Mouse (Mus musculus): ENCODE results near the gene Nfkb1.

DNA sequence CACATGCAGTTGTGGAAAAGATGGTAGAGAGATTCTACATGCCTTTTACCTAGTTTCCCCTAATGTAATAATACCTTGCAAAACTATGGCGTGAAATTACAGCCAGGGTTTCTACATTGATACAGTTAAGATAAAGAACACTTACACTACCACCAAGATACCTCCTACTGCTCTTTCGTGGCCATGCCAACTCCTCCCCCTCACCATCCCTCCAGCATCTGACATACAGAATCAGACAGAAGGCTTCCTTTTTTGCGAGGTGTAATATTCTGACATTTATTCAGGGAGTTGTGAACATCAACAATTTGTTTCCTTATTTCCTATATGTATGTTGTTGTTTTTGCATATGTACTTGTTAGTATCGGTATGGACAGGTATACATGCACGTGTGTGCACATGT, 11.3 kb upstream of the Nfkb1 start:
- TF ChIP-seq CTCF (IDR thresholded peaks at IDR 0.05) (no peak), EP300 (IDR thresholded peaks at IDR 0.05) (no peak)
